Mouse (Mus musculus) brain, adult 2 months (tissue): ENCODE measurements around the gene Dnajc27.

Experiments used
- DNase-seq: peaks from one replicate; pipeline ENCODE4 v3.0.0; 2011; ENCODE audit warnings: low read depth, low spot score

Dnajc27 gene

DNA sequence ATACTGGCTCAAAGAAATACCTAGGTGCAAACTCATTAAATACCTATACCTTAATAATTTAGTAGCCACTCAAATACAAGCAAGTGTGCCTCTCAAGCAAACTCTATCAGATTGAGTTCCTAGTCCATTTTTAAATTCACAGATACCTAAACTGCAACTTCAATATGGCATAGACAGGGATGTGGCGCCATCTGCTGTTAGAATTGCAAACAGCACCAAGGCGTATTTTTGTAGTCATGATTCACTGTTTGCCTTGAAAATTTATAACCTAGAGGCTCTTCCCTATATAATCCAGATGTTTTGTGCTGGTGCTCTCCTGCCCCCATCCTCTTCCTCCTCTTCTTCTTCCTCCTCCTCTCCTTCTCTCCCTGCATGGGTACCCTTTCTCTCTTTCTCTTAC is 2.1 kb upstream of the Dnajc27 start:
- peak; percentile 89 for DNase-seq

DNA sequence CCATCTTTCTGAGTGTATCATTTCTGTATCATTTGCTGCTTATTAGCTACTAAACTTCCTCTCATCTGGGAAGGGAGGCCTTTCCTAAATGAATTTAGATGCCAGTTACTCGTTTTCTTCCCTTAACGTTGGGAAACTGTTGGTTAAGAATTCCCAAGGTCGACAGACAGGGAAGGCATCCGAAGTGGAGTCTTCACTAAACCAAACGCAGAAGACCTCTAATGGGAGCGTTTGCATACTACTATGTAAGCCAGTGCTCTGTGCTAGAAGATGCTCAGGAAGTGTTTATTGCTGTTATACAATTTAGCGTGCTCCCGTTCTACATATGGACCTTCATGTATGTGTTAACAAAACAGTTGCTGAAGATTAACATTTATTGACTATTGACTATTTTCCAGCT is 1.1 kb downstream of the Dnajc27 start:
- DNase-seq = peak; percentile 40

DNA sequence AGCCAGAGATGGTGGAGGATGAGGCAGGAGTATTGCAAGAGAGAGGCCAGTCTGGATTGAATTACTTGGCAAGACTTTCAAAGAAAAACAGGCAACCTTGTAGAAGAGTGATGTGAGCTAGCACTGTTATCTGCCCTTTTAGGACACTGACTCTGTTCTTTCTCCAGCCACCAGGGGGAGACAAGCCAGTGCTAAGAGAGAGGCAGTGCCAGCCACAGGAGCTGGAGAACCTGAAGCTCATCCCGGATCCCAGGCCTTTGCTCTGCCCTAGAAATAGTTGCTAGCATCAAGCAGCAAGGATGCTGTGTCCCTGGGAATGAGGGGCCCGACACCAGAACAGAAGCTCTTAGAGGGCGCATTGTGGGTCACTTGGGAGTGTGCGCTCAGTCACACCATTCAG is 25.0 kb downstream of the Dnajc27 start:
- DNase-seq = peak; percentile 85

DNA sequence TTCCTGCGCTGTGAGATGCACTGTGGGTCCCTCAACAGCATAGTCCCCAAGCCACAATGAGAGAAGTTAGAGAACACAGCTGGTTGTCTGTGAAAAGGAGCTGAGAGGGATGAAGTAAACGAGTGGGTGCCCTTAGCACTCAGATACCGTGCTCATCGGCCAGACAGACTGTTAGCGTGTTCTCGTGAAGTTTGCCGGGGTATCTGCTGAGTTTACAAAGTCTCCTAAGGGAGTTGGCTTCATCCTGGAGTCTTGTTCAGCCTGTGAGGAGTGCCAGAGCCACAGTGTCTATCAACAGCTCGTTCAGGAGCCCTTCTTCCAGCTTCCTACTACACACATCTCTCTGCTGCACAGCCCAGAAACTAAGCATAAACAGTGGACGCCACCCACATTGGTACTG is 33.7 kb downstream of the Dnajc27 start:
- DNase-seq = peak; percentile 38

DNA sequence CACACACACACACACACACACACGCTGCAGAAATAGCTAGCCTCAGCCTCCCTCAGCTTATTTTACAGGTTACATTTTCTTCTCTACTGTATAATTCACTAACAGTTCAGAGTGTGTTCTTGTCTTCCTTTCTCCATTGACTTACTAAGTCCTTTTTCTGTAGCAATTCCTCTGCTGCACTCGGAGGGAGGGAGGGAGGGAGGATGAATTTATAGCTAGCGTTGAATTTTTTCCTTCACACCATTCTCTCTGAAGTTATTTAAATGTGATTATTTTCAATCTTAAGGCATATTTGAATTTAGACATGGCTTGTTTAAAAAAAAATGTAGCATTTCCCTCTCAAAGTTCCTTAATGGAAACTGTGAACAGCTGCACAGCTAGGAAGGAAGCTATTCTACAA is 34.8 kb downstream of the Dnajc27 start:
- DNase-seq = peak; percentile 71

DNA sequence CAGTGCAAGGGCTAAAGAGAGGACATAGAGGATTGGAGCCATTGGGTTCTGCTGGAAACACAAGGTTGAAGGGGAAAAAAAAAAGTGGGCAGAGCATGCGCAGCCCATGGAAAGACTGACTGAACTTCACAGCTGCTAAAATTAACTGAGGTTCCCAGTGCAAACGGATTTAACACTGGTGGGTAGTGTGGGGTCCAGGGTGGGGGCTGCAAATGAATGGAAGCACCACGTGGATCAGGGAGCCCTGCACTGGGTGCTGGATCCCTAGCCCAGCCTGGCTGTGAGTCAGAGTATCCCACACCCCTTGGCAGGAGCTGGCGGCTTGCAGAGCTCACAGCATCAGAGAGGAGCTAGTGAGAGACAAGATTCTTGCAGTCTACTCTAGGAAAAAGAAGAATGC is 35.2 kb downstream of the Dnajc27 start:
- DNase-seq = peak; percentile 89

DNA sequence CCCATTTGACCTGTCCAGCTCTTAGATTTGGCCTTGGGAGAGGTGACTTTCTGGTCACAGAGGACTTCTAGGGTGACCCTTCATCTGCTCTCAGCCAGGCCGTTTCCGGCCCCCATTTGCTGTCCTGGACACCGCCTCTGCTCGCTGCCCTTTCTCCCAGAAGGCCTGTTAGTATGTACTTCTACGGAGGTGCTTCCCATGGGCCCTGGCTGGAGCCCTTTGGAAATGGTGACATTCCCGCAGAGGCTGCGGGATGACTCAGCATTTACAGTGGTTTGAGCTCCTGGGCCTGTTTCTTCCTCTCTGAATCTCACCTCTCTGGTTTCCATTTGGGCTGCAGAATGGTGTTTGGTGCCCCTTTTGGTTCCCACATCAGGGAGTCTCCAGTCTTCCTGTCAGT is 45.0 kb downstream of the Dnajc27 start:
- no peak for DNase-seq

DNA sequence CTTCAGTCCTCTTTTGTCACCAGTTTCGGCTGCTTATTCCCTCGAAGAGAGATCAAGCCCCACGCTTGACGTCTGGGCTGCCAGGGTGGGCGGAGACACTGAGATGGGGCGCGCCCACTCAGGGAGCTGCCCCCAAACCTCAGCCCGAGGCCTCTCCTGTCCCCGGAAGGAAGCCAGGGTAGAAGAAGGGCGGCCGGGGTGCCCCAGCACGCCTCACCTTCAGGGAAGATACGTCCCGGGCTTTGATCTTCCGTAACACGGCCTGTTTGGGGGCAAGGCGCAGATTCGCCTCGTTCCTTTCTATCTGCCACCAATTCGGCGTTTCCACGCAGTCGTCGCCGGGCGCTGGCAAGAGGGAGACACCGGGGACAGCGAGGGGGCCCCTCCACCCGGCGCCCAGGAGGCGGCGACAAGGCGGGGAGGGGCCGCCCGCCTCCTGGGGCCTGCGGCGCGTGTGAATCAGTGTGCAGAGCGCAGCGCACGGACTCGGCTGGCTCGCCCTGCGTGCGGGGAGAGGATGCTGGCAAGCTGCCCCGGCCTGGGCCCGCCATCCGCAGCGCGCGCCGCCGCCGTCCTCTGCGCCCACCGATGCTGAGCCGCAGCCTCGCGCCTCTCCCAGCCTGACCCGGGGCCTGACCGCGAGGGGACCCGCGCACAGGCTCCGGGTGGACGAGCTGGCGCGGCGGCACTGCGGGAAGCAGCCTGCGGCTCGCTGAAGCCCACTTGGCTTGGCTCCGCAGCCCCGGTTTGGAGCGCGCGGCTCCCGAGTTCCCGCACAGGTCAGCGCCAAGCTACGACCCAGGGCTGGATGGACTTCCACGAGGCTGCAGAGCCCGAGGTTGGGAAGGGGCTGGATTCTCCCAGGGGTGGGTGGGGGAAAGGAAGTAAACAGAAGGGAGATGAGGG is 50.8 kb downstream of the Dnajc27 start, which contains the start of gene Adcy3:
Adcy3 (plus strand) TSS at position 163 of the 906 bp plus-strand sequence.
- peak; percentile 89 for DNase-seq

DNA sequence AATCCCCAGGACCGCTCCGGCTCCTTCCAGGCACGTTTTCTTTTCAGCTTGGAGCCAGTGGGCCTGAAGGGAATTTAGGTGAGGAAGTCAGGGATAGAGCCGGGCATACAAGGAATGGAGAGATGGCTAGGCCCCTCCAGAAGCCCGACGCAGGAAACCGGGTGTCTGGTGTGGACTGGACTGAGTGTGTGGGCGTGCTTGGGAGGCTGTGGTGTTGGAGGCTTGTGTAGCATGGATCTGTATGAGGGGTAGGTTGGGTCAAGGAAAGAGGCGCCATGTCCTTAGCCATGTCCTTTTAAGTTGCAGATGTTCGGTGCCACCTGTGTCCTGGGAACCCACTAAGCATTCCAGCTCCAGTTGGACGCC is 51.4 kb downstream of the Dnajc27 start:
- DNase-seq = peak; percentile 57

DNA sequence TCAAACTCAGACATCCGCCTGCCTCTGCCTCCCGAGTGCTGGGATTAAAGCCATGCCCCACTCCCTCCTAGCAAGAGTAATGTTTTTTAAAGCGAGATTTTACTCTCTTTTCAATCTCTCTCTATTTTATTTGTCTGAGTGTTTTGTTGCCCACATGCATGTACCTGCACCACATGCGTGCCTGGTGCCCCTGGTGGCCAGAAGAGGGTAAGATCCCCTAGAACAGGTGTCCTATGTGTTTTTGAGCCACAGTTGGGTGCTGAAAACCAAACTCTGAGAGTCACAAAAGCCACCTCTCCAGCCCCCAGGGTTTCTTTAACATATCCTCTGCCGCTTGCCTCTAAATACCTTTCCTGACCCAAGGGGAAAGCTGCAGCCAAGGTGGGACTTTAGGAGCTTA is 60.8 kb downstream of the Dnajc27 start:
- DNase-seq = no peak

DNA sequence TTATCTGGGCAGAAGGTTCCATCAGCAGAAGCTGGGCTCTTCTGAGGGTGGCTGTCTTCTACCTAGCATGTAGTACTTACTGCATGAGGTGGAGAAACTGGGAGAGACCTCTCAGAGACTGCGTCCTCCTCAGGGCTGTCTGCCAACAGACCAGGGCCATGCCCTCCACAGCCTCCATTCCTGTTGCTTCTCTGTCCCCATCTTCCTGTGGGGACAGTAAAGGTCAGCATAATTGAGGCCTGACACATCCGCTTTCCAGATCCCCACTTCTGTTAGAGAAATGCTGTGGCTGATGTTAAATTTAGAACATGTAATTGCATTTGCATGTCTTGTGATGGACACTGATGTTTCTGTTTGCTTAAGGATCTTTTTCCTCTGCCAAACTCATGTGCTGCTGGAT is 68.6 kb downstream of the Dnajc27 start:
- DNase-seq = peak; percentile 48

DNA sequence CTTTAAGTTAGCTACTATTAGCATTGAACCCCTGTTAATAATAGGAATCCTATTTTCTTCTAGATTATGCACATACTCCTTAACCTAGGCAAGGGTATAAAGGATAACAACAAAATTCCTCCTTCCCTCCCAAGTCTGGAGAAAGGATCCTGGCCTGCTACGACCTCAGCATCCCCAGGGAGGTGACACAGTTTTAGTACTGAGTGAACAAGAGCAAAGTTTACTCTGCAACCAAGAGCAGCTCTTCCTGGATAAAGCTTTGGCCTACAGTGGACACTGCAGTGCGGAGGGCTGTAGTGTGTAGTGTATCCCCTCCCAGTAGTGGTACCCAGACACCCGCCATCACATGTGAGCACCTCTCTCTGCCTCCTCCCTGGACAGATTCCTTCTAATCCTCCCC is 69.6 kb downstream of the Dnajc27 start:
- DNase-seq = no peak

DNA sequence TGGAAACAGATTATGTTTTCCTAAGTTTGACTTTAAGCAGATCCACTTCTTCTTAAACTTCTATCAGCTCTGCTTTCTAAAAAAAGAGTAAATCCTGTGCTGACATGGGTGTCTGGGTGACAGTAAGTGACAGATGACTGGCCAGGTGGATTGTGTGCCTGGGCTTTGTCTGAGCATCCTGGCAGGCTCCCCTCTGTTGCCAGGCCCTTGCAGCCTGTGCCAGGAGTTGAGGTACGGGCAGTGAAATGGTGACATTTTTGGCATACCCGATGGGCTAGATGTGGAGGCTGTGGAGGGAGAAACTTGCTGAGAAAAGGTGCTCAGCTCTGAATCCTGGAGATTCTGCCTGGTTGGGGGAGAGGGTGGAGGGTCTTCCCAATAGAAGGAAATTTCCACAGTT is 75.1 kb downstream of the Dnajc27 start:
- peak; percentile 94 for DNase-seq

DNA sequence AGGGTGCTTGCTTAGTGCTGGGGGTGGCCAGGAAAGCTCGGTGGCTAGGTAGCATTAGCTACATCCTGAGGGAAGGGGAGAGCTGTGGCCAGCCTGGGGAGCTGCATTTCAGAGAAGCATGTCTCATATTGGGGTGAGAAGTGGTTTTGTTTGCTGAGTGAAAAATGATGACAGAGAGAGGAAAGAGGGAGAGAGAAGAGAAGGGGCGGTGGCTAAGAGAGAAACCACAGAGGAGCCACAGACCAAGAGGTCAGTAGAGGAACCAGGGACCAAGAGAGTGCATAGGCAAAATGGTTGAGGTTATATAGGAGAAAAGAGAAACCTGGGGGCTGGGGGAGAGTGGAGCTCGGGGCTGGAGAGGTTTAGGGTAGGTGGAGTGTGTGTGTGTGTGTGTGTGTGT is 75.8 kb downstream of the Dnajc27 start:
- no peak for DNase-seq

DNA sequence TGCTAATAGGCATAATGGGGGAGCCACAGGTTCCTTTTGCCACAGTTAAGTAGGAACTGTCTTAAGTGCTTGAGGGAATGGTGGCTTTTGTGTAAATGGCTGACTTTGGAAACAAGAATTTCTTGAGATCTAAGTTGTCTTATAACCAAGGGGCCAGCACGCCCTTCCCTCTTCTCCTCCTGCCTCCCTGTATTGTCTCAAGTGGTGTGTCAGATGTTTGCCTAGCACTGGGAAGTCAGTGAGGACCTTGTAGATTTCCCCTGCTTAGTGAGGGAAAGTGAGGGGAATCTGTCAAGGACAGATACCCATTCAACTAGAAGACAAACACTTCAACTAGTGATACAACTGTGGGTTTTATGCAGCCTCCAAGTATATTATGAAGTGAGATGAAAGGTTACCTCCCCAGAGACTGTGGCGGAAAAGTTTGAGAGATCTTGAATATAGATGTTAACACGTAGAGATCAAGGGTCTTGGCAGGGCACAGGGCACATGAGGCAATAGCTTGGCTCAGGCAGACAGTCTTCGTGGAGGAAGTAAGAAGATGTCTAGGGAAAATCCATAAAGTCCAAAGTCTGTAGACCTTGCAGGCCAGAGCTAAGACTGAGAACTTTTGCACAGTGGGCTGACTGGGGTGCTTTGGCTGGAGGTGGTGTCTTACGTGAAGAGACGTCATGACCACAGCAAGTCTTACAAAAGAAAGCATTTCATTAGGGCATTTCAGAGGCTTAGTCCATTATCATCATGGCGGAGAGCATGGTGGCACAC is 76.7 kb downstream of the Dnajc27 start:
- DNase-seq = no peak
